Mouse (Mus musculus): ENCODE measurements at regions not wholly inside any gene's neighbourhood (a gene's known extent, or its start where the extent isn't known, plus 50 kb on each side); places are given as distances from the start of the nearest gene placed in this dataset.

GRCm38 (mm10) chr7:139741246-139741903 lies 57.8 kb upstream of the Cfap46 start:
- Histone ChIP-seq H3K4me1 (ENCODE audit: control insufficient read depth, insufficient read depth, low read length) (no peaks in the 10 kb centered on the region), H3K4me3 (replicated peaks; ENCODE audit: insufficient read depth, low read depth, low read length) (no peak overlapping the region), H3K27ac (ENCODE audit: insufficient read depth, low read length) (no peak overlapping the region), H3K27me3 (ENCODE audit: control insufficient read depth, insufficient read depth, low read length) (no peaks in the 10 kb centered on the region)
- no peak for DNase-seq
- WGBS, result 57% methylated on average over 13 of the region's 13 CpGs
- TF ChIP-seq POLR2A (IDR thresholded peaks at IDR 0.05; ENCODE audit: borderline replicate concordance, insufficient read depth, low read length) (no peak), CTCF (IDR thresholded peaks at IDR 0.05; ENCODE audit: borderline replicate concordance, insufficient read depth, low read depth, low read length) (no peak)

- Histone ChIP-seq H3K4me1 (ENCODE audit: control insufficient read depth, insufficient read depth, low read length) (no peaks in the 10 kb centered on the region), H3K4me3 (replicated peaks; ENCODE audit: insufficient read depth, low read depth, low read length) (no peak overlapping the region), H3K27ac (ENCODE audit: insufficient read depth, low read length) (no peak overlapping the region), H3K27me3 (ENCODE audit: control insufficient read depth, insufficient read depth, low read length) (no peaks in the 10 kb centered on the region)
- TF ChIP-seq CTCF (IDR thresholded peaks at IDR 0.05; ENCODE audit: borderline replicate concordance, insufficient read depth, low read depth, low read length) (no peak), POLR2A (IDR thresholded peaks at IDR 0.05; ENCODE audit: borderline replicate concordance, insufficient read depth, low read length) (no peak)
- 54% methylated on average over 1 of the region's 1 CpGs for WGBS
- DNase-seq, result peak in 1 of 2 experiments; percentile 4
These were observed 63.2 kb upstream of the Cfap46 start for GRCm38 (mm10) chr7:139746803-139747202.

GRCm38 (mm10) chr7:139747290-139748067 lies 63.9 kb upstream of the Cfap46 start:
- Histone ChIP-seq H3K4me3 (replicated peaks; ENCODE audit: insufficient read depth, low read depth, low read length) (no peak overlapping the region), H3K27ac (ENCODE audit: insufficient read depth, low read length) (no peak overlapping the region), H3K4me1 (ENCODE audit: control insufficient read depth, insufficient read depth, low read length) (no peaks in the 10 kb centered on the region), H3K27me3 (ENCODE audit: control insufficient read depth, insufficient read depth, low read length) (no peaks in the 10 kb centered on the region)
- 60% methylated on average over 11 of the region's 11 CpGs for WGBS
- DNase-seq, result no peak
- TF ChIP-seq CTCF (IDR thresholded peaks at IDR 0.05; ENCODE audit: borderline replicate concordance, insufficient read depth, low read depth, low read length) (no peak), POLR2A (IDR thresholded peaks at IDR 0.05; ENCODE audit: borderline replicate concordance, insufficient read depth, low read length) (no peak)

GRCm38 (mm10) chr7:139755004-139755403 lies 71.4 kb upstream of the Cfap46 start:
- no peak for TF ChIP-seq CTCF (IDR thresholded peaks at IDR 0.05; ENCODE audit: borderline replicate concordance, insufficient read depth, low read depth, low read length)
- TF ChIP-seq POLR2A (IDR thresholded peaks at IDR 0.05; ENCODE audit: borderline replicate concordance, insufficient read depth, low read length), result no peak
- no peak overlapping the region for H3K4me3 ChIP-seq (replicated peaks; ENCODE audit: insufficient read depth, low read depth, low read length)
- no peaks in the 10 kb centered on the region for H3K27me3 ChIP-seq (ENCODE audit: control insufficient read depth, insufficient read depth, low read length)
- 76% methylated on average over 8 of the region's 8 CpGs for WGBS
- no peak overlapping the region for H3K27ac ChIP-seq (ENCODE audit: insufficient read depth, low read length)
- DNase-seq, result no peak
- H3K4me1 ChIP-seq (ENCODE audit: control insufficient read depth, insufficient read depth, low read length), result no peaks in the 10 kb centered on the region

- TF ChIP-seq CTCF (IDR thresholded peaks at IDR 0.05; ENCODE audit: borderline replicate concordance, insufficient read depth, low read depth, low read length), result no peak
- no peak for TF ChIP-seq POLR2A (IDR thresholded peaks at IDR 0.05; ENCODE audit: borderline replicate concordance, insufficient read depth, low read length)
- 72% methylated on average over 1 of the region's 1 CpGs for WGBS
- H3K27me3 ChIP-seq (ENCODE audit: control insufficient read depth, insufficient read depth, low read length), result no peaks in the 10 kb centered on the region
- no peak overlapping the region for H3K4me3 ChIP-seq (replicated peaks; ENCODE audit: insufficient read depth, low read depth, low read length)
- 0 out of 2 replicates have a peak, but pooled peaks cover 2% of the 10 kb centered on the region for H3K4me1 ChIP-seq (ENCODE audit: control insufficient read depth, insufficient read depth, low read length)
- no peak for DNase-seq
- no peak overlapping the region for H3K27ac ChIP-seq (ENCODE audit: insufficient read depth, low read length)
These were observed 71.5 kb upstream of the Adgra1 start for GRCm38 (mm10) chr7:139762522-139762921.

- no peak overlapping the region for H3K27ac ChIP-seq (ENCODE audit: insufficient read depth, low read length)
- 33% methylated on average over 4 of the region's 4 CpGs for WGBS
- 0 out of 2 replicates have a peak, but pooled peaks cover 2% of the 10 kb centered on the region for H3K4me1 ChIP-seq (ENCODE audit: control insufficient read depth, insufficient read depth, low read length)
- H3K27me3 ChIP-seq (ENCODE audit: control insufficient read depth, insufficient read depth, low read length), result no peaks in the 10 kb centered on the region
- no peak overlapping the region for H3K4me3 ChIP-seq (replicated peaks; ENCODE audit: insufficient read depth, low read depth, low read length)
- TF ChIP-seq POLR2A (IDR thresholded peaks at IDR 0.05; ENCODE audit: borderline replicate concordance, insufficient read depth, low read length), result no peak
- no peak for TF ChIP-seq CTCF (IDR thresholded peaks at IDR 0.05; ENCODE audit: borderline replicate concordance, insufficient read depth, low read depth, low read length)
- DNase-seq, result no peak
These were observed 70.7 kb upstream of the Adgra1 start for GRCm38 (mm10) chr7:139763241-139763640.

- H3K27me3 ChIP-seq (ENCODE audit: control insufficient read depth, insufficient read depth, low read length), result no peaks in the 10 kb centered on the region; the same call in 1 of the 2 replicates
- no peak overlapping the region for H3K4me3 ChIP-seq (replicated peaks; ENCODE audit: insufficient read depth, low read depth, low read length)
- no peak for DNase-seq
- H3K4me1 ChIP-seq (ENCODE audit: control insufficient read depth, insufficient read depth, low read length), result 0 out of 2 replicates have a peak, but pooled peaks cover 2% of the 10 kb centered on the region
- TF ChIP-seq POLR2A (IDR thresholded peaks at IDR 0.05; ENCODE audit: borderline replicate concordance, insufficient read depth, low read length) (no peak), CTCF (IDR thresholded peaks at IDR 0.05; ENCODE audit: borderline replicate concordance, insufficient read depth, low read depth, low read length) (no peak)
- WGBS, result 69% methylated on average over 3 of the region's 3 CpGs
- H3K27ac ChIP-seq (ENCODE audit: insufficient read depth, low read length), result no peak overlapping the region
These were observed 67.7 kb upstream of the Adgra1 start for GRCm38 (mm10) chr7:139766296-139766695.

GRCm38 (mm10) chr7:139769167-139769566 lies 64.8 kb upstream of the Adgra1 start:
- 55% methylated on average over 1 of the region's 1 CpGs for WGBS
- no peak for DNase-seq
- Histone ChIP-seq H3K4me1 (ENCODE audit: control insufficient read depth, insufficient read depth, low read length) (no peaks in the 10 kb centered on the region), H3K4me3 (replicated peaks; ENCODE audit: insufficient read depth, low read depth, low read length) (no peak overlapping the region), H3K27me3 (ENCODE audit: control insufficient read depth, insufficient read depth, low read length) (no peaks in the 10 kb centered on the region; the same call in 1 of the 2 replicates), H3K27ac (ENCODE audit: insufficient read depth, low read length) (no peak overlapping the region)
- TF ChIP-seq POLR2A (IDR thresholded peaks at IDR 0.05; ENCODE audit: borderline replicate concordance, insufficient read depth, low read length), result no peak
- no peak for TF ChIP-seq CTCF (IDR thresholded peaks at IDR 0.05; ENCODE audit: borderline replicate concordance, insufficient read depth, low read depth, low read length)

Measured in cerebellum, adult 2 months (tissue).